Mouse (Mus musculus) lung, embryonic 14.5 days (tissue): ENCODE results near the gene Fgd2. TPM values are rescaled to one million over a fixed set of nuclear protein-coding genes. Genes with fewer than 3 reads are reported as not detected.

Experiments used
- ATAC-seq: fragments of 200-750 bp; cut with Nextera tagmentation; 2 replicates; pipeline ENCODE4 v1.8.0; 2017; ENCODE audit warnings: mild to moderate bottlenecking, moderate TSS enrichment, moderate library complexity; ENCODE audit not compliant: insufficient read depth
- DNase-seq: peaks from one replicate; pipeline ENCODE4 v3.0.0-alpha.2; 2015
- H3K27ac ChIP-seq: fragments of 300-500 bp; sonication (generic); 2 replicates; pipeline ENCODE4 v1.5.1; 2014; ENCODE audit warnings: low read depth, mild to moderate bottlenecking, moderate library complexity
- H3K27me3 ChIP-seq: fragments of 300-500 bp; sonication (generic); 2 replicates; pipeline ENCODE4 v1.6.1; 2014; ENCODE audit warnings: low read length, control low read depth; ENCODE audit not compliant: insufficient read depth
- H3K36me3 ChIP-seq: fragments of 300-500 bp; sonication (generic); 2 replicates; pipeline ENCODE4 v1.6.1; 2014; ENCODE audit warnings: control low read depth; ENCODE audit not compliant: insufficient read depth
- H3K4me1 ChIP-seq: fragments of 300-500 bp; sonication (generic); 2 replicates; pipeline ENCODE4 v1.6.1; 2014; ENCODE audit warnings: antibody characterized with exemption, control low read depth; ENCODE audit not compliant: insufficient read depth
- H3K4me2 ChIP-seq: fragments of 300-500 bp; sonication (generic); 2 replicates; pipeline ENCODE4 v1.6.1; 2014; ENCODE audit warnings: mild to moderate bottlenecking
- H3K4me3 ChIP-seq: fragments of 300-500 bp; sonication (generic); 2 replicates; pipeline ENCODE4 v1.5.1; 2014; ENCODE audit warnings: low read depth, low read length
- H3K9ac ChIP-seq: fragments of 300-500 bp; sonication (generic); 2 replicates; pipeline ENCODE4 v1.6.1; 2014
- H3K9me3 ChIP-seq: fragments of 300-500 bp; sonication (generic); 2 replicates; pipeline ENCODE4 v1.6.1; 2016; ENCODE audit warnings: low read depth, low read length, control low read depth
- CTCF ChIP-seq: IDR thresholded peaks from 2 replicates; pipeline ENCODE4 v1.5.1; 2016; ENCODE audit warnings: antibody characterized with exemption, low read depth
- WGBS: fragments of 180-500 bp; shearing (Covaris S2); extraction: QIAGEN DNeasy Blood & Tissue Kit; methylation state at CpG from one replicate; pipeline ENCODE4 v1.1.7; 2014; 5-methylcytosine and 5-hydroxymethylcytosine counted together
- polyA plus RNA-seq: library from polyadenylated mRNA; unstranded; fragments of >200 nt; fragmentation: Nextera tagmentation; extraction: Ambion mirVana; gene quantifications from 2 replicates; pipeline ENCODE4 v1.2.1, GENCODE M21; 2014

Fgd2 gene
- polyA plus RNA-seq, 1 experiment from 2014 or later, result 19.2 TPM

DNA sequence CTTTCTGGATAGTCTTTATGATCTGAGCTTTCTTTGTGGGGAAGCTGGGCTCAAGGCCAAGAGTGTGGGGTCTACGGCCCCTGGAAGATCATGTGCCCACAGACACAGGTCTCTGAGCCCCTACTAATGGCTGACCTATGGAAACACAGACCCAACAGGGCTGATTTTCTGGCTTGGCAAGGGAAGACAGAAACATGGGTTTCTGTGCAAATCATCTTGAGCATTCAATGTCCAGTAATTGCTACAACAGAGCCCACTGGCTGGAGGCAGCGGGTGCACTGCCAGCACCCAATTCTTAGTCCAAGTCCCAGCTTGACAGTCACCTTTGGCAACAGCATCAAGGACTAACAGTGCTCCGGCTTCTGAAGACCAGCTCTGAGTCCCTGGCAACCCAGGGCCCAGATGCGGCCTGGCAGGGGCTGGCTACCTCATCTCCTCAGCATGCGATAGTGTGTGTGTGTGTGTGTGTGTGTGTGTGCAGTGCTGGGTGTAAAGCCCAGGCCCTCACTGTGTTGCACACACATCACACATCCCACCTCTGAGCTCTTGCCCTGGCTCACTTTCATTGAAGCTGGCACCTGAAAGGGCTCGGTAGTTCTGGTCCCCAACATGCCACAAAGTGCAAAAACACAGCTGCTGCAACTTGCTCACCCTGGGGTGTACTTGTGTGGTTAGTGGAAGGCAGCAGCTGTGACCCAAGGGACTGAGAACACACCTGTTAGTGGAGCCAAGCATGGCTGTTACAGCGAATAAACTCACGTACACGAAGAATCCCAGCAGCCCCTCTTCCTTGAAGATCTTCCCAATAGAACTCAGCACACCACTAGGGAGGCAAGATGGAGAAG is 22.5 kb upstream of the Fgd2 start:
- no peak for ATAC-seq
- no peak for DNase-seq
- Histone ChIP-seq H3K9ac (no peak overlapping the region), H3K4me1 (peaks cover 19% of the 10 kb centered on the region), H3K4me2 (no peak overlapping the region), H3K9me3 (no peaks in the 10 kb centered on the region), H3K4me3 (no peak overlapping the region), H3K27me3 (no peaks in the 10 kb centered on the region), H3K36me3 (peaks cover 82% of the 10 kb centered on the region), H3K27ac (no peak overlapping the region)
- TF ChIP-seq CTCF, result no peak
- 88% methylated on average over 9 of the region's 9 CpGs for WGBS

DNA sequence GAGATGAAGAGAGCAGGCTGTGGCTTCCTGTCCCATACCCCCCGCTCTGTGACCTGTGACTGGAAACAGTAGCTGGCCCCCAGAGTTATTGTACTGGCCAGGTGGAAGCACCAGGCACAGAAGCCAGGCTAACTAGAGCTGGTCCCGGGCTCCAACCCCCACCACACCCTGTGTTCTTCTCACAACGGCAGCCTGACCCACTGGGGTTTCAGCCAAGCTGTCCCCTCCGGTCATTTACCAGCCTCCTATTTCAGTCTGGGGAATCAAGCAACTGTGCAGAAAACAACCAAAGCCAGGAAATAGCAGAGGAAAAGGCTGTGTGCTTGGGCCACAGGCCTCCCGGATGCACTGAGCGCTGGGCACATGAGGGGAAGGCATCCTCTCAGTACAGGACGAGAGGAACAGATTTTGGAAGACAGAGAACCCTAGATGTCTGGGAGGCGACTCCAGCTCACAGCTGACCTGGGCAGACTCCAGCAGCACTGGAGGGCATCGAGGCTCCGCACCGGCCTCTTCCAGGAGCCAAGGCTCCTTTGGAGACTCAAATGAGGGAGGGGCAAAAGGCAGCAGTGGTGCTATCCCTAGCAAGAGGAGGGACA is 21.4 kb upstream of the Fgd2 start:
- WGBS, result 72% methylated on average over 11 of the region's 11 CpGs
- peak overlapping the region; percentile 42; the same call in 1 of the 2 replicates for H3K27ac ChIP-seq
- no peak overlapping the region for H3K4me3 ChIP-seq
- DNase-seq (peak; percentile 26), ATAC-seq (no peak)
- no peaks in the 10 kb centered on the region for H3K9me3 ChIP-seq
- H3K4me1 ChIP-seq, result peaks cover 19% of the 10 kb centered on the region
- no peak for TF ChIP-seq CTCF
- H3K36me3 ChIP-seq, result peaks cover 83% of the 10 kb centered on the region
- H3K27me3 ChIP-seq, result no peaks in the 10 kb centered on the region
- H3K9ac ChIP-seq, result no peak overlapping the region
- H3K4me2 ChIP-seq, result no peak overlapping the region

DNA sequence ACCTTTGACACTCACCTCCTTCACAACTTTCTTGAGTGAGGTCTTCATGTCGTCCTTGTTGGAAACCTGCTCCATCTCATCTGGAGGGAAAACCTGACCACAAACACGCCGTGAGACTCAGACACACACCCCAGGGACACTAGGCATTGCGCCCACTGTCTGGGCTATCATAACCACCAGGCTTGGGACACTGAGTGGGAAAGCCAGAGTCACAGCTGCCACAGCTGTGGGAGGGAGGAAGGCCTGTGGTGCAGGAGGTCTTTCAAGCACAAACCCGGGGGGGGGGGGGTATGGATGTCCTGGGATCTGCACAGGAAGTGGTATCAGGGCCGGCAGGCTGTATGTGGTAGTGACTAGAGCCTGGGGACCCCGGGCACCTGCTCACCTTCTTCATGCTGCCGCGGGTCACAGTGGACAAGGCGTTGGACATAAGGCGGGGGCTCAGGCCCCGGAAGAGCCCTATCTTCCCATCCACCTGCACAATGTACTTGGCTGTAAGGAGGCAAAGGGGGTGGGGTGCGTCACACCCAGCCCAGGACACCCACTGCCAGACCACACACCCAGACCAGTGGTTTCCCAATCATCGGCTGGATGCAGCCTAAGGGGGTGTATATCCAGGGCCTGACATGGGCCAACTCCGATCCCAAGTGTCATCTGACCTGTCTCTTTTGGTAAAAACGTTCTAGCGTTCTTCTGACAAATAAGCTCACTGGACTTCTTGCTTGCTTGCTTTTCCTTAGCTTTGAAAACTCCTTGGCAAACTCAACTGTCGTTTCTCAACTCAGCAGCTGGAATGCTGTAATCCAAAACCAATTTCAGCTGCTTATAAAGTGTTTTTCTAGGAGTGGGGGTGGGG is 20.1 kb upstream of the Fgd2 start:
- no peak for TF ChIP-seq CTCF
- peak overlapping the region; percentile 94; the same call in 1 of the 2 replicates for H3K27ac ChIP-seq
- peaks cover 19% of the 10 kb centered on the region for H3K4me1 ChIP-seq
- H3K9ac ChIP-seq, result no peak overlapping the region
- H3K4me2 ChIP-seq, result no peak overlapping the region
- ATAC-seq (no peak), DNase-seq (peak; percentile 51)
- 69% methylated on average over 18 of the region's 18 CpGs for WGBS
- H3K9me3 ChIP-seq, result no peaks in the 10 kb centered on the region
- H3K4me3 ChIP-seq, result no peak overlapping the region
- no peaks in the 10 kb centered on the region for H3K27me3 ChIP-seq
- H3K36me3 ChIP-seq, result peaks cover 76% of the 10 kb centered on the region

DNA sequence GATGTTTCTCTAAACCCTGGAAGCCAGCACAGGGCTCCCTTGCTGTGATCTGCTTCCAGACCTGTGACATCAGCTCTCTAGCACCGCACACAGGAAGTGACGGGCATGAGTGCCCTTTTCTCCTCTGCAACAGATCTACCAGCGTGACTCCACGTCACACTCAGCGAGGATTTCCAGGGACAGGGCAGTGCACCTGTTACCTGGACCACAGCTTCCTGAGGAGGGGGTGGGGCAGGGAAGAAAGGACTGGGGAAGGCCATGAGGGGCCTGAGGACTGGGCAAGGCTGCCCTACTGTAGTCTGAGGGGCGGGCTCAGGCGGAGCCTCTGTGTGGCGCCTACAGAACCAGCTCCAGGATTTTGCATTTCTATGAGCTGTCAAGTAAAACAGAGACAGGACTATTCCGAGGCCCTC is 19.1 kb upstream of the Fgd2 start:
- ATAC-seq, result peak; percentile 23

DNA sequence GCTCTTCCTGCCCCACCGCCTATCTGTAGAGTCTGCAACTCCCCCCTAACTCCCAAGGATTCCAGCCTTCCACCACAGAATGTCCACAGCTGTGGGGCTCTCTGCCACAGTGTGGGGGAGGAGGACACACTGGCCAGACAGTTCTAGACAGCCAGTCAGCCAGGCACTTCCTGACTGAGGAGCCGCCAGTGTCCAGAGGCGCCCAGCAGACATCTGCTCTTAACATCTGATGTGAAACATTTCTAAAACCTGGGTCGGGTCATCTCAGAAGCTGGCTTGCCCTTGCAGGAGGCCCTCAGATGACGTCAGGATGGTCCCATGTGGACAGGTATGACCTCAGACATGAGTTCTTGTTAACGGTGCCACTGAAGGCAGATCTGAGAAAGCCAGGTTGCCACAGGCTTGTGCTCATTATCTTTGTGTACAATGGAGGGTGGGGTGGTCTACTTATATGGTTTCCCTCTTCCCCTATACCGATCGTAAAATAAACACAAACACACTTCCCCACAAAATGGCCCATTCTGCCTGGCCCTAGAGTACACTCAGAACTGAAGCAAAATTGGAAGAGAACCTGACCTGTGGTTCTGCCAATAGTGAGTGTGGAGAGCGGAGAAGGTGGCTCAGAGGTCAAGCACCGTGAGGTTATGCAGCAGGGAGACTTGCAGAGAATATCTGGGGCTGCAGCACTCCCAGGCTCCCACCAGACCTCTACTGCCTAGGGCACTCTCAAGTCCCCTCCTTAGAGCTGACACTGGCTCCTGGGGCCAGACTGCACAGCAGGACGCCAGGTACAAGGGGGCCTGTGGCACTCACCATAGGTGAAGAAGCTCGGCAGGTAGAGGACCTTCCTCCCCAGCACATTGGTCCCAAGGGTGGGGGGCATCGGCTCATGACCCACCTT is 18.5 kb upstream of the Fgd2 start:
- peak overlapping the region; percentile 49; the same call in 1 of the 2 replicates for H3K4me2 ChIP-seq
- peaks cover 60% of the 10 kb centered on the region for H3K36me3 ChIP-seq
- 26% methylated on average over 13 of the region's 13 CpGs for WGBS
- H3K9me3 ChIP-seq, result no peaks in the 10 kb centered on the region
- peaks cover 28% of the 10 kb centered on the region for H3K4me1 ChIP-seq
- H3K27ac ChIP-seq, result peak overlapping the region; percentile 94
- TF ChIP-seq CTCF, result no peak
- H3K9ac ChIP-seq, result peak overlapping the region; percentile 23
- DNase-seq, result peak; percentile 85
- H3K27me3 ChIP-seq, result no peaks in the 10 kb centered on the region
- ATAC-seq, result peak; percentile 87
- no peak overlapping the region; the same call in 1 of the 2 replicates for H3K4me3 ChIP-seq

More for the DNA sequence above, 19.1 kb upstream of the Fgd2 start:
- Histone ChIP-seq H3K36me3 (peaks cover 67% of the 10 kb centered on the region), H3K9me3 (no peaks in the 10 kb centered on the region), H3K27ac (peak overlapping the region; percentile 94), H3K4me2 (peak overlapping the region; percentile 49), H3K27me3 (no peaks in the 10 kb centered on the region), H3K4me3 (peak overlapping the region; percentile 12; the same call in 1 of the 2 replicates), H3K9ac (peak overlapping the region; percentile 23; the same call in 1 of the 2 replicates), H3K4me1 (peaks cover 28% of the 10 kb centered on the region)
- peak; percentile 44; the same call in 1 of the 2 replicates for TF ChIP-seq CTCF
- WGBS, result 14% methylated on average over 9 of the region's 9 CpGs
- peak; percentile 74 for DNase-seq

DNA sequence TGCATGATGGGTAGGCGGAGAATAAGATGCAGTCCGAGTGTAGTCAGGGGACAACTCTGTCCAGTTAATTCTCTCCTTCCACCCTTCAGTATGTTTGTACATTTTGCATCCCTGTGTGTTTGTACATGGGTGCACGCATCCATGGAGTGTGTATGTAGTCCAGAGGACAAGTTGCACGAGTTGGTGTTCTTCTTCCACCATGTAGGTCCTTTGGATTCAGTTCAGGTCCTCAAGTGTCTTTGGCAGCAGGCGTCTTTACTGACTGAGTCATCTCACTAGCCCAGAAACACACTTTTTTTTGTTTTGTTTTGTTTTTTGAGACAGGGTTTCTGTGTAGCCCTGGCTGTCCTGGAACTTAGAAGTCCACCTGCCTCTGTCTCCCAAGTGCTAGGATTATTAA is 17.5 kb upstream of the Fgd2 start:
- Histone ChIP-seq H3K4me2 (no peak overlapping the region), H3K27me3 (no peaks in the 10 kb centered on the region), H3K9me3 (no peaks in the 10 kb centered on the region), H3K4me3 (no peak overlapping the region), H3K9ac (no peak overlapping the region), H3K36me3 (peaks cover 51% of the 10 kb centered on the region), H3K4me1 (peaks cover 28% of the 10 kb centered on the region), H3K27ac (no peak overlapping the region)
- DNase-seq, result no peak
- ATAC-seq, result no peak
- 81% methylated on average over 5 of the region's 5 CpGs for WGBS
- TF ChIP-seq CTCF, result no peak
